Mouse (Mus musculus): ENCODE data around the gene Nat8. TPM values are rescaled to one million over a fixed set of nuclear protein-coding genes. Genes with fewer than 3 reads are reported as not detected.
"Not testable (repeated sequence)": the region's sequence is repeated elsewhere in the genome, so short reads cannot be mapped to it uniquely, and the experiment has no call there.

The Nat8 gene
- 0.15 TPM in 1 of 2 replicates, not detected in the other for polyA plus RNA-seq (2014; fragmentation: Nextera tagmentation; extraction: Ambion mirVana)

- WGBS: 71% methylated on average over 7 of the region's 7 CpGs
- Histone ChIP-seq H3K4me2 (replicated peaks; ENCODE audit: low read depth, low read length) (no peak within 1 kb of the TSS), H3K36me3 (ENCODE audit: control insufficient read depth, insufficient read depth, low read length) (no peaks in the 10 kb centered on the region), H3K27ac (ENCODE audit: low read depth, low read length) (no peak within 1 kb of the TSS), H3K4me3 (ENCODE audit: low read depth, low read length) (no peak within 1 kb of the TSS), H3K4me1 (replicated peaks; ENCODE audit: control insufficient read depth, insufficient read depth, low read length) (no peaks in the 10 kb centered on the region), H3K27me3 (ENCODE audit: control insufficient read depth, insufficient read depth, low read length) (no peaks in the 10 kb centered on the region), H3K9ac (ENCODE audit: low read depth, low read length) (no peak within 1 kb of the TSS), H3K9me3 (ENCODE audit: control insufficient read depth, low read length) (no peaks in the 10 kb centered on the region)
- no peak for ATAC-seq (ENCODE audit: low FRiP score)
- DNase-seq (ENCODE audit: low spot score): no peak
Observed at GRCm38 (mm10) chr6:85831796-85832321, at the start of gene Nat8. Gene Nat8, minus strand, starts transcription at chr6:85832082.

- 86% methylated on average over 5 of the region's 5 CpGs for WGBS
- H3K27me3 ChIP-seq (ENCODE audit: control insufficient read depth, insufficient read depth, low read length); H3K36me3 ChIP-seq (ENCODE audit: control insufficient read depth, insufficient read depth, low read length); ATAC-seq (ENCODE audit: low FRiP score); H3K4me3 ChIP-seq (ENCODE audit: low read depth, low read length); H3K9me3 ChIP-seq (ENCODE audit: control insufficient read depth, low read length); H3K4me2 ChIP-seq (replicated peaks; ENCODE audit: low read depth, low read length); H3K9ac ChIP-seq (ENCODE audit: low read depth, low read length); DNase-seq (ENCODE audit: low spot score); H3K4me1 ChIP-seq (replicated peaks; ENCODE audit: control insufficient read depth, insufficient read depth, low read length); H3K27ac ChIP-seq (ENCODE audit: low read depth, low read length): not testable (repeated sequence)
Observed at GRCm38 (mm10) chr6:85869006-85869405, 37.1 kb upstream of the Nat8 start, which contains the start of gene Nat8f2. Gene Nat8f2, minus strand, starts transcription at chr6:85869158.

- no peaks in the 10 kb centered on the region for H3K36me3 ChIP-seq (ENCODE audit: control insufficient read depth, insufficient read depth, low read length)
- no peak for DNase-seq (ENCODE audit: low spot score)
- no peaks in the 10 kb centered on the region for H3K27me3 ChIP-seq (ENCODE audit: control insufficient read depth, insufficient read depth, low read length)
- no peaks in the 10 kb centered on the region for H3K9me3 ChIP-seq (ENCODE audit: control insufficient read depth, low read length)
- no peak overlapping the region for H3K27ac ChIP-seq (ENCODE audit: low read depth, low read length)
- no peak overlapping the region for H3K4me3 ChIP-seq (ENCODE audit: low read depth, low read length)
- 78% methylated on average over 8 of the region's 8 CpGs for WGBS
- no peak overlapping the region for H3K9ac ChIP-seq (ENCODE audit: low read depth, low read length)
- ATAC-seq (ENCODE audit: low FRiP score): no peak
- H3K4me1 ChIP-seq (replicated peaks; ENCODE audit: control insufficient read depth, insufficient read depth, low read length): no peaks in the 10 kb centered on the region
- no peak overlapping the region for H3K4me2 ChIP-seq (replicated peaks; ENCODE audit: low read depth, low read length)
Observed at GRCm38 (mm10) chr6:85867726-85868690, 36.1 kb upstream of the Nat8 start.

DNA sequence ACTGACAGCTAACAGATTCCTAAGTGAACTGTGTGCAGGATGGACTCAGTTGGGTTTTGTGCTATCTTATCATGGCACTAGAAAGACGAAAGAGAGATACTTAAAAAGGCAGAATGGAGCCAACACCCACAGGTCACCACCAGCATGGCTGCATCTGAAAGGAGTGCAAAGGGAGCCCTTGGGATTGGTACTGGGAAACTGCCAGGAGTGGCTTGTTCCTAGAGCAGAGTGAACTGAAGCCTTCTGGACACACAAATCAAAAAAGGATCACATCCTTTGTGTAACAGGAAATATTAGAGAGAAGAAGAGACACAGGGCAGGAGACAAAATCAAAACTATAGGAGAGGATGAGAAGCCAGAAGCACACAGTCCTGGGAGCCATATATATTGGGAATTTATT, 35.1 kb upstream of the Nat8 start:
- DNase-seq (ENCODE audit: low spot score); H3K4me2 ChIP-seq (replicated peaks; ENCODE audit: low read depth, low read length); H3K9ac ChIP-seq (ENCODE audit: low read depth, low read length); ATAC-seq (ENCODE audit: low FRiP score); H3K27me3 ChIP-seq (ENCODE audit: control insufficient read depth, insufficient read depth, low read length); H3K9me3 ChIP-seq (ENCODE audit: control insufficient read depth, low read length); H3K4me1 ChIP-seq (replicated peaks; ENCODE audit: control insufficient read depth, insufficient read depth, low read length); H3K27ac ChIP-seq (ENCODE audit: low read depth, low read length); H3K4me3 ChIP-seq (ENCODE audit: low read depth, low read length); H3K36me3 ChIP-seq (ENCODE audit: control insufficient read depth, insufficient read depth, low read length): not testable (repeated sequence)
- 58% methylated on average over 1 of the region's 1 CpGs for WGBS

GRCm38 (mm10) chr6:85866166-85866565, 34.3 kb upstream of the Nat8 start:
- H3K27ac ChIP-seq (ENCODE audit: low read depth, low read length); H3K9ac ChIP-seq (ENCODE audit: low read depth, low read length); H3K36me3 ChIP-seq (ENCODE audit: control insufficient read depth, insufficient read depth, low read length); H3K27me3 ChIP-seq (ENCODE audit: control insufficient read depth, insufficient read depth, low read length); ATAC-seq (ENCODE audit: low FRiP score); H3K9me3 ChIP-seq (ENCODE audit: control insufficient read depth, low read length); DNase-seq (ENCODE audit: low spot score); H3K4me2 ChIP-seq (replicated peaks; ENCODE audit: low read depth, low read length); H3K4me1 ChIP-seq (replicated peaks; ENCODE audit: control insufficient read depth, insufficient read depth, low read length); H3K4me3 ChIP-seq (ENCODE audit: low read depth, low read length): not testable (repeated sequence)
- WGBS: 89% methylated on average over 3 of the region's 3 CpGs

- WGBS: 81% methylated on average over 5 of the region's 7 CpGs
- H3K36me3 ChIP-seq (ENCODE audit: control insufficient read depth, insufficient read depth, low read length); H3K9ac ChIP-seq (ENCODE audit: low read depth, low read length); DNase-seq (ENCODE audit: low spot score); H3K4me1 ChIP-seq (replicated peaks; ENCODE audit: control insufficient read depth, insufficient read depth, low read length); H3K4me2 ChIP-seq (replicated peaks; ENCODE audit: low read depth, low read length); H3K27ac ChIP-seq (ENCODE audit: low read depth, low read length); H3K27me3 ChIP-seq (ENCODE audit: control insufficient read depth, insufficient read depth, low read length); H3K9me3 ChIP-seq (ENCODE audit: control insufficient read depth, low read length); ATAC-seq (ENCODE audit: low FRiP score); H3K4me3 ChIP-seq (ENCODE audit: low read depth, low read length): not testable (repeated sequence)
Observed at GRCm38 (mm10) chr6:85864900-85865639, 33.2 kb upstream of the Nat8 start.

GRCm38 (mm10) chr6:85863840-85864239, 32.0 kb upstream of the Nat8 start:
- WGBS: 92% methylated on average over 2 of the region's 2 CpGs
- H3K4me1 ChIP-seq (replicated peaks; ENCODE audit: control insufficient read depth, insufficient read depth, low read length): no peaks in the 10 kb centered on the region
- H3K4me2 ChIP-seq (replicated peaks; ENCODE audit: low read depth, low read length): no peak overlapping the region

GRCm38 (mm10) chr6:85863136-85863535, 31.3 kb upstream of the Nat8 start:
- Histone ChIP-seq H3K4me1 (replicated peaks; ENCODE audit: control insufficient read depth, insufficient read depth, low read length) (no peaks in the 10 kb centered on the region), H3K9me3 (ENCODE audit: control insufficient read depth, low read length) (no peaks in the 10 kb centered on the region), H3K4me3 (ENCODE audit: low read depth, low read length) (no peak overlapping the region), H3K4me2 (replicated peaks; ENCODE audit: low read depth, low read length) (no peak overlapping the region), H3K36me3 (ENCODE audit: control insufficient read depth, insufficient read depth, low read length) (no peaks in the 10 kb centered on the region), H3K27ac (ENCODE audit: low read depth, low read length) (no peak overlapping the region), H3K9ac (ENCODE audit: low read depth, low read length) (no peak overlapping the region), H3K27me3 (ENCODE audit: control insufficient read depth, insufficient read depth, low read length) (no peaks in the 10 kb centered on the region)
- ATAC-seq (ENCODE audit: low FRiP score) (no peak), DNase-seq (ENCODE audit: low spot score) (no peak)
- WGBS: 86% methylated on average over 2 of the region's 2 CpGs

More at GRCm38 (mm10) chr6:85863840-85864239, 32.0 kb upstream of the Nat8 start:
- Histone ChIP-seq H3K36me3 (ENCODE audit: control insufficient read depth, insufficient read depth, low read length) (no peaks in the 10 kb centered on the region), H3K9ac (ENCODE audit: low read depth, low read length) (no peak overlapping the region), H3K27me3 (ENCODE audit: control insufficient read depth, insufficient read depth, low read length) (no peaks in the 10 kb centered on the region), H3K9me3 (ENCODE audit: control insufficient read depth, low read length) (no peaks in the 10 kb centered on the region), H3K27ac (ENCODE audit: low read depth, low read length) (no peak overlapping the region), H3K4me3 (ENCODE audit: low read depth, low read length) (no peak overlapping the region)
- DNase-seq (ENCODE audit: low spot score) (no peak), ATAC-seq (ENCODE audit: low FRiP score) (no peak)
